Mouse (Mus musculus): Measurements from ENCODE around the gene Pla2g2d.

The Pla2g2d gene

GRCm38 (mm10) chr4:138827147-138827546 lies 51.6 kb downstream of the Pla2g2d start:
- DNase-seq (ENCODE audit: low read depth): no peak

Measured in c-Kit-positive CD71-positive TER-119-negative erythroid progenitor cells, embryonic 14.5 days (primary cell).